Mouse (Mus musculus) megakaryocyte, embryonic 14.5 days (primary cell): ENCODE data around the gene Lrtm1. TPM values are rescaled to one million over a fixed set of nuclear protein-coding genes. Genes with fewer than 3 reads are reported as not detected.

ENCODE experiments used
- H3K27me3 ChIP-seq: replicated peaks from 2 replicates; pipeline ENCODE3; 2012; ENCODE audit warnings: inconsistent platforms
- H3K36me3 ChIP-seq: replicated peaks from 2 replicates; pipeline ENCODE3; 2012; ENCODE audit warnings: low read length, inconsistent platforms, mixed read lengths
- H3K4me1 ChIP-seq: 2 replicates; pipeline ENCODE4 v1.6.1; 2012; ENCODE audit warnings: inconsistent platforms
- H3K4me3 ChIP-seq: replicated peaks from 2 replicates; pipeline ENCODE3; 2012; ENCODE audit warnings: moderate library complexity, mild to moderate bottlenecking, inconsistent platforms
- H3K9me3 ChIP-seq: 2 replicates; pipeline ENCODE4 v1.6.1; 2012; ENCODE audit warnings: inconsistent platforms
- FLI1 ChIP-seq: IDR thresholded peaks from 2 replicates; pipeline ENCODE4 v1.6.1; 2012; ENCODE audit warnings: low read length, inconsistent platforms, mixed read lengths
- GATA1 ChIP-seq: IDR thresholded peaks from 3 replicates; pipeline ENCODE4 v1.6.1; 2012; ENCODE audit warnings: mixed read lengths, low read length, inconsistent platforms, borderline replicate concordance
- polyA plus RNA-seq: library from polyadenylated mRNA; stranded (reverse); fragments of >175 nt; gene quantifications from 2 replicates; pipeline ENCODE4 v1.2.3, GENCODE M21; 2012; ENCODE audit warnings: low replicate concordance; ENCODE audit not compliant: insufficient read depth

Gene Lrtm1
- polyA plus RNA-seq, 1 experiment: not detected

DNA sequence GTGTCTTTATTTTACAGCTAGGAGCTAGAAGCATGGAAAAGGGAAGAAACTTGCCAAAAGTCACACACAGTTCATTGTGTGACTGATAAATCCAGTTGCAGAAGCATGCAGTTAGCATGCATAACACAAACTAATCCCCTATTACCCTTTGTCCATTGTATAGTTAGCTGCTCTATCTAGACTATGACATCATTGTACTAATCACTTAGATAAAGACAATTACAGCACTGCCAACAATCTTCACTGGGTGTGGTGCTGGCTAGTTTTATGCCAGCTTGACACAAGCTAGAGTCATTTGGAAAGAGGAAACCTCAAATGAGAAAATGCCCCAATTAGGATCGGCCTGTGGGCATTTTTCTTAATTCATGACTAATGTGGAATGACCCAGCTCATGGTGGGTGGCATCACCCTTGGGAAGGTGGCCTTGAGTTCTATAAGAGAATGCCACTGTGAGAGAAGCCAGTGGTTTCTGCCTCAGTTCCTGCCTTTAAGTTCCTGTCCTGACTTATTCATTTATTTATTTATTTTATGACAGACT lies 13.9 kb downstream of the Lrtm1 start:
- Histone ChIP-seq H3K9me3 (peaks cover 22% of the 10 kb centered on the region), H3K27me3 (no peaks in the 10 kb centered on the region), H3K36me3 (no peaks in the 10 kb centered on the region), H3K4me1 (no peaks in the 10 kb centered on the region), H3K4me3 (no peak overlapping the region)
- TF ChIP-seq GATA1: no peak
- TF ChIP-seq FLI1: no peak

DNA sequence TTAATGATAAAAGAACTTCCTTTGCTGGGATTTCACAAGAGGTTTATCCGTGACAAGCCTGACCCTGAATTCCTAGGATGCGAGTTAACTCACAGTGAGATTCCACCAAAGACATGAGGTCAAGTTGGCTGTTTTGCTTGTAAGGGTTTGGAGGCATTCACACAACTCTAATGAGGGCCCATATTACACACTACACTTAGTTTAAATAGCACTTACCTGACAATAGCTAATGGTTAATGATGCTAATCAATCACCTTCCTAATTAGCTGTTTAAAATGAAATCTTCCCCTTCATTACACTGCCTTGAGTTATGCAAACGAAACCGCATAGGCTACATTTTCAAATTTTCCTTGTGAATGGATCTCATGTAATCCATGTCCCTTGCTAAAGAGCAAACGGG lies 20.2 kb downstream of the Lrtm1 start:
- H3K9me3 ChIP-seq: no peaks in the 10 kb centered on the region
- H3K4me1 ChIP-seq: no peaks in the 10 kb centered on the region
- no peak overlapping the region for H3K4me3 ChIP-seq
- no peaks in the 10 kb centered on the region for H3K36me3 ChIP-seq
- no peak for TF ChIP-seq FLI1
- TF ChIP-seq GATA1: no peak
- H3K27me3 ChIP-seq: no peaks in the 10 kb centered on the region

- Histone ChIP-seq H3K27me3 (no peaks in the 10 kb centered on the region), H3K4me3 (no peak overlapping the region), H3K9me3 (0 out of 2 replicates have a peak, but pooled peaks cover 3% of the 10 kb centered on the region), H3K4me1 (no peaks in the 10 kb centered on the region), H3K36me3 (no peaks in the 10 kb centered on the region)
- no peak for TF ChIP-seq GATA1
Measured at GRCm38 (mm10) chr14:29040606-29041364, 22.8 kb downstream of the Lrtm1 start.

DNA sequence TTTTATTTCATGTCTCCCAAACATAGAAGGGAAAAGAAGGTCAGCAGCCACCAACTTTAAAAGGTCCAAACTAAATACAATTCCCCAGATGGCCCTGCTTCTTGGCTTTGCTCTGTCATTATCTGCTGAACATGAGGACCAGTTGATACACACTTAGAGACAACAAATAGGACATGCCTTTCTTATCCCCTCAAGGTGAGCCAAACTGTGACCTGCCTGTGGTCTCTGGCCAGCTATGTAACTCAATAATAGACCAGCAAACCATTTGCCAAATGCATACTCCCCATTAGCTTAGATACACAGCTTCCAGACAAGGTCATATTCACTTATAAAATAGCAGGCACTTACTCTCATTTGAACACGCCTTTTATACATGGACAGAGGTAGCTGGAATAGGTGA lies 23.5 kb downstream of the Lrtm1 start:
- Histone ChIP-seq H3K9me3 (0 out of 2 replicates have a peak, but pooled peaks cover 3% of the 10 kb centered on the region), H3K4me3 (no peak overlapping the region), H3K4me1 (no peaks in the 10 kb centered on the region), H3K27me3 (no peaks in the 10 kb centered on the region), H3K36me3 (no peaks in the 10 kb centered on the region)
- TF ChIP-seq GATA1 (no peak), FLI1 (no peak)

GRCm38 (mm10) chr14:29042355-29042754 lies 24.3 kb downstream of the Lrtm1 start:
- H3K4me1 ChIP-seq: no peaks in the 10 kb centered on the region
- H3K4me3 ChIP-seq: no peak overlapping the region
- no peak for TF ChIP-seq FLI1
- TF ChIP-seq GATA1: no peak
- H3K9me3 ChIP-seq: 0 out of 2 replicates have a peak, but pooled peaks cover 3% of the 10 kb centered on the region
- no peaks in the 10 kb centered on the region for H3K36me3 ChIP-seq
- H3K27me3 ChIP-seq: no peaks in the 10 kb centered on the region

DNA sequence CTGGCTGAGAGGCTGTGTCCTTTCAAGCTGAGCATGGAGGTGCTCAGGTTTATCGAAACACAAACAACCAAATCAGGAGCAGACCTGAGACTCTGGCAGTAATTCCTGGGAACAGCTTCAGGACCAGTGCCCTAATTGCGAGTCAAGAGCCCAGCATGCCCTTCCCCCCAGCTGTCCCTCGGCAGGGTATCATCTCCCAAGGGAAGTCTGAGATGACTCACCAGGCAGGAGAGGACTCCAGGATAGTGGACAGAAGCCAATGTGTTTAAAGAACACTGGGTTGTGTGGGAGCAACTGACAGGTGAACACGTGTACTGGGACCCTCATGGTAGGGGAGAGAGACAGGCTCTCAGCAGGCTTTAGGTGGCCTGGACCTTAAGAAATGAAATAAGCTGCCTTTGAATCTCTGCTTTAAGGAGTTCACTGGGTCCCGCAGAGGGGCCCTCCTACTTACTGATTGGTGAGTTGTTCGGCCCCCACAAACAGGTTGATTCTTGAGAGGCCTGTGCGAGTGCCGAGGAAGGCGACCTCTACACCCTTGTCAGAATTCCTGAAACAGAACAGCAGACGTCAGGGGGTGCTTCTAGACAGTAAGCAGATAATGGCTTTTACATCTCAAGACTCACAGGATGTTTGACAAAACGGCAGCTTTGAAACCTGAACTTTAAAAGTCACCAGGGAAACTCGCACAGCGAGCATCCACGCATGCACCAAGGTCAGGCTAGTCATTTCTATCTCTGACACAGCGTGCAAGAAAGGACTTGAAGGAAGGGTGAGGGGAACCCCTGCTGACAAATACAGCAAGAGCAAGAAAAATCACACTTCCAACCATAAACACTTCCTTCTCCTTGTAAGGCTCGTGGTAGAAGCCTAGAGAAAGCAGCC lies 34.2 kb downstream of the Lrtm1 start:
- H3K4me1 ChIP-seq: no peaks in the 10 kb centered on the region
- no peak overlapping the region for H3K4me3 ChIP-seq
- no peaks in the 10 kb centered on the region for H3K27me3 ChIP-seq
- 0 out of 2 replicates have a peak, but pooled peaks cover 7% of the 10 kb centered on the region for H3K9me3 ChIP-seq
- no peaks in the 10 kb centered on the region for H3K36me3 ChIP-seq
- TF ChIP-seq GATA1 (no peak), FLI1 (no peak)

DNA sequence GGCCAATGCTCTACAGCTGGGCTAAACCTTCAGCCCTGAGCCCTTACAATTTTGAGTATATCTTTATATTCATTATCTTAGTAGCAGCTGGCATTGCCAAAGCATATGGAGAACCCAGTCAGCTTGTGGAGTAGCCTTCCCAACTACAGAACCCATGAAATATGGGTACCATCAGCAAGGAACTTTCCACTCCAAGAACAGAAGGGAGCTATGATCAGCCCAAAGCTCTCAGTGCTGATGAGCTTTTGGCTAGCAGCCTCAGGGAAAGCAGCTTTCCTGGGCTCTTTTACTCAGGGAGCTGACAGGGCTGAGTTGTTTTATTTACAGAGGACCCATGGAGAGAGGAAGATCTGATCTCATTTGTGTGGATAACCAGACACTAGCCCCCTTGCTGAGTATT lies 42.7 kb downstream of the Lrtm1 start:
- Histone ChIP-seq H3K36me3 (no peaks in the 10 kb centered on the region), H3K27me3 (no peaks in the 10 kb centered on the region), H3K4me1 (no peaks in the 10 kb centered on the region), H3K4me3 (no peak overlapping the region), H3K9me3 (peaks cover 9% of the 10 kb centered on the region)
- TF ChIP-seq GATA1: no peak
- no peak for TF ChIP-seq FLI1

- no peak overlapping the region for H3K4me3 ChIP-seq
- TF ChIP-seq GATA1: no peak
- no peak for TF ChIP-seq FLI1
- no peaks in the 10 kb centered on the region for H3K27me3 ChIP-seq
- no peaks in the 10 kb centered on the region for H3K36me3 ChIP-seq
- H3K4me1 ChIP-seq: no peaks in the 10 kb centered on the region
- H3K9me3 ChIP-seq: peaks cover 15% of the 10 kb centered on the region
Measured at GRCm38 (mm10) chr14:29061491-29061890, 43.5 kb downstream of the Lrtm1 start.

DNA sequence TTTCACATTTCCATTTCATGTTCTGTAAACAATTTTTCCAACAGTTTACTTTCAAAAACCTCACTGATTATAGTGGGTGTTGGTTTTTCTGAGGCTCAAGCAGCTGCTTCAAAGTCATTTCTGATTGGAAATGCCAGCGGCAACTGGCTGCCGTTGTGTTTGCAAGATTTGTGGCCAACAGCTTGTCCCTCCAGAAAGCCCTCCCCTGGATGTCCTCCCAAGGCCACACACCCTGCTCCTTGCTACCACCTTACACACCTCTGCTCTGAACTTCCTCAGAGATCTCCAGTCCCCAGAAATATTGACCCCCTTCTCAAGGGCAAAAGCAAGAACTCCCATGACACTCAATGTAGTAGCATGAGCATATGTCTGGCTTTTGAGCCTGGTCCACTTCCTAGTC lies 44.7 kb downstream of the Lrtm1 start:
- Histone ChIP-seq H3K9me3 (peaks cover 17% of the 10 kb centered on the region), H3K36me3 (no peaks in the 10 kb centered on the region), H3K4me3 (no peak overlapping the region), H3K27me3 (no peaks in the 10 kb centered on the region), H3K4me1 (no peaks in the 10 kb centered on the region)
- TF ChIP-seq FLI1 (no peak), GATA1 (no peak)

DNA sequence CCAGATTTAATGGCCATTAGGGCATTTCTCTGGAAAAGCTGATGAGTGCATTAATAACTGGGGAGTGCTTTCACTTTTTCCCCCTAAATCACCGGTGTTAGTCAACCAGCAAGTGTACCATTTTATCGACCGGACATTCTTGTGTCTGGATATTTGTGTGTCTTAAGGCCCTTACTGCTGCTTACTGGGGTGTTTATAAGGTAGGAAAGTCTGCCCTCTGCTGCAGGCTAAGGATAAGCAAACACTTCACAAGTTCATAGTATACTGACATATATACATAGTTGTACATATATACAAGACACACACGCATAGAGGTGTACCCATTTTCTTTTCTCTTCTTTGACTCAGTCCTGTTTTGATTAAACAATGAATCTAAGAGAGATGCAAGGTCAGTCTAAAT lies 55.7 kb downstream of the Lrtm1 start:
- Histone ChIP-seq H3K4me1 (no peaks in the 10 kb centered on the region), H3K9me3 (peaks cover 3% of the 10 kb centered on the region; the same call in 1 of the 2 replicates), H3K36me3 (no peaks in the 10 kb centered on the region), H3K27me3 (no peaks in the 10 kb centered on the region), H3K4me3 (no peak overlapping the region)
- TF ChIP-seq FLI1: no peak
- TF ChIP-seq GATA1: no peak

GRCm38 (mm10) chr14:29077418-29077817 lies 59.4 kb downstream of the Lrtm1 start:
- H3K36me3 ChIP-seq: no peaks in the 10 kb centered on the region
- H3K4me1 ChIP-seq: no peaks in the 10 kb centered on the region
- peaks cover 3% of the 10 kb centered on the region; the same call in 1 of the 2 replicates for H3K9me3 ChIP-seq
- no peak overlapping the region for H3K4me3 ChIP-seq
- TF ChIP-seq FLI1 (no peak), GATA1 (no peak)
- H3K27me3 ChIP-seq: no peaks in the 10 kb centered on the region
